In genomic region chr14:24059747-24060146, GRCm38 (mm10) we compare ENCODE assay signal across 8 mouse cellular contexts. TPM values are rescaled to one million over a fixed set of nuclear protein-coding genes. Genes with fewer than 3 reads are reported as not detected.
DNase-seq lines count a peak whose midpoint lies in the region; ATAC-seq and TF ChIP-seq lines count a peak whose summit lies in the region.
"Had no signal": no experiment of that assay in that cellular context is flagged by ENCODE, and none has a peak within 500 bp of the region (broad histone marks: within the 10 kb centered on the region; RNA-seq: fewer than 3 reads in every experiment).

No protein-coding gene starts in this region.

- peak; percentile 84 for TF ChIP-seq CTCF in left cerebral cortex, adult 2 months (IDR thresholded peaks at IDR 0.05)
- peak; percentile 70 for TF ChIP-seq CTCF in brain, embryonic 14.5 days (IDR thresholded peaks at IDR 0.05; ENCODE audit: borderline replicate concordance, extremely low read depth, insufficient read depth, insufficient read length)
- TF ChIP-seq CTCF in forebrain, postnatal 0 days (IDR thresholded peaks at IDR 0.05; ENCODE audit: low read depth): peak; percentile 74

- no peak overlapping the region for H3K4me2 ChIP-seq in forebrain, postnatal 0 days (ENCODE audit: low read depth)
- H3K4me2 ChIP-seq: heart, embryonic 13.5 days had no signal

- no peaks in the 10 kb centered on the region for H3K36me3 ChIP-seq in forebrain, postnatal 0 days (ENCODE audit: insufficient read depth)
- H3K36me3 ChIP-seq: heart, embryonic 13.5 days had no signal

- H3K9me3 ChIP-seq in forebrain, postnatal 0 days (ENCODE audit: low read length): no peaks in the 10 kb centered on the region
- H3K9me3 ChIP-seq: heart, embryonic 13.5 days had no signal

- no peak overlapping the region for H3K9ac ChIP-seq in forebrain, postnatal 0 days
- H3K9ac ChIP-seq: heart, embryonic 13.5 days had no signal

- H3K27ac ChIP-seq in left cerebral cortex, adult 2 months: no peak overlapping the region
- H3K27ac ChIP-seq in forebrain, postnatal 0 days (ENCODE audit: low read depth, low read length): no peak overlapping the region
- H3K27ac ChIP-seq: heart, embryonic 13.5 days had no signal

- H3K4me1 ChIP-seq in forebrain, postnatal 0 days (ENCODE audit: insufficient read depth): no peaks in the 10 kb centered on the region
- H3K4me1 ChIP-seq: heart, embryonic 13.5 days had no signal

- intact Hi-C loops in left cerebral cortex, adult 2 months (cut with DNase I): loop anchor here (2.0 kb wide), 1 partner anchor 49 kb away; no protein-coding TSS in a partner anchor

- TF ChIP-seq POLR2A in brain, embryonic 14.5 days (IDR thresholded peaks at IDR 0.05; ENCODE audit: borderline replicate concordance, extremely low read depth, insufficient read depth, insufficient read length, poor library complexity, severe bottlenecking): no peak

- ATAC-seq in forebrain, postnatal 0 days: no peak
- no peak for ATAC-seq in erythroblast, adult 5-6 weeks (replicated peaks; ENCODE audit: low FRiP score, poor library complexity, severe bottlenecking)

- WGBS in forebrain, postnatal 0 days: 23% methylated on average over 8 of the region's 8 CpGs

- H3K27me3 ChIP-seq in forebrain, postnatal 0 days (ENCODE audit: insufficient read depth, low read length): no peaks in the 10 kb centered on the region

- DNase-seq in left cerebral cortex, adult 2 months (ENCODE audit: extremely low spot score in 1 of 2, low spot score in 2 of 2): peak in 1 of 2 experiments; percentile 40
- DNase-seq in left cerebral cortex, adult 11 months (ENCODE audit: low spot score): no peak
- peak; percentile 42 for DNase-seq in NIH3T3 (ENCODE audit: low read depth)
- peak; percentile 71 for DNase-seq in brain, embryonic 14.5 days (ENCODE audit: low read depth)
- DNase-seq in forebrain, postnatal 0 days: peak; percentile 66
- peak; percentile 38 for DNase-seq in lung, postnatal 10 days

- no peak overlapping the region for H3K4me3 ChIP-seq in left cerebral cortex, adult 2 months
- H3K4me3 ChIP-seq in forebrain, postnatal 0 days (ENCODE audit: low read depth, low read length): no peak overlapping the region
- H3K4me3 ChIP-seq: heart, embryonic 13.5 days had no signal

RNA-seq across cellular contexts. Expression of gene Kcnma1, which starts 45.5 kb away (rescaled TPM):
- total RNA-seq in left cerebral cortex, adult 2 months (2021): 100 to 1,000 TPM; 194 to 195 TPM
- polyA plus RNA-seq in brain, embryonic 14.5 days (2012; rRNA removed): 10.6 and 18.3 TPM in 2 replicates
- total RNA-seq in forebrain, postnatal 0 days (2014; rRNA removed): 32.1 and 35.8 TPM in 2 replicates
- 10.9 and 18.7 TPM in 2 replicates for polyA plus RNA-seq in forebrain, postnatal 0 days (2015; fragmentation: Nextera tagmentation; extraction: Ambion mirVana)
- total RNA-seq in erythroblast, adult 5-6 weeks (2015; ENCODE audit: low replicate concordance): not detected in 2 replicates
- not detected in 2 replicates for total RNA-seq in erythroblast, adult 5-6 weeks (2017; ENCODE audit: low replicate concordance)

Comparison
In these comparisons a context has a peak if more than half of its experiments do, and no peak if none do; other contexts are left out.
1. RNA of gene Kcnma1, which starts 45.5 kb away (total RNA-seq): 194 to 195 TPM in left cerebral cortex, adult 2 months and 32.1 to 35.8 TPM in forebrain, postnatal 0 days; not detected in erythroblast, adult 5-6 weeks; every median in the first group is over 10 times any median in the second.
2. Peak in every context shown above with its lines, with median percentiles within 50 percentile points of each other: CTCF ChIP-seq.